Mouse (Mus musculus): Measurements from ENCODE around the gene Slc16a1.
"Not testable (repeated sequence)": the region's sequence is repeated elsewhere in the genome, so short reads cannot be mapped to it uniquely, and the experiment has no call there.

Gene Slc16a1

GRCm38 (mm10) chr3:104677781-104678180 lies 39.3 kb downstream of the Slc16a1 start:
- DNase-seq, result no peak

GRCm38 (mm10) chr3:104678826-104679225 lies 40.4 kb downstream of the Slc16a1 start:
- DNase-seq, result no peak

GRCm38 (mm10) chr3:104682671-104683504 lies 44.4 kb downstream of the Slc16a1 start:
- peak; percentile 10 to 56 for DNase-seq

GRCm38 (mm10) chr3:104700751-104701335 lies 62.4 kb downstream of the Slc16a1 start:
- peak; percentile 50 to 72 for DNase-seq

GRCm38 (mm10) chr3:104701761-104702160 lies 63.3 kb downstream of the Slc16a1 start:
- no peak for DNase-seq

- no peak for DNase-seq
Observed at GRCm38 (mm10) chr3:104703941-104704340, 65.5 kb downstream of the Slc16a1 start.

GRCm38 (mm10) chr3:104706446-104706845 lies 68.0 kb downstream of the Slc16a1 start:
- no peak for DNase-seq

GRCm38 (mm10) chr3:104706951-104707771 lies 68.7 kb downstream of the Slc16a1 start:
- not testable (repeated sequence) for DNase-seq

- DNase-seq, result not testable (repeated sequence)
Observed at GRCm38 (mm10) chr3:104707772-104708144, 69.3 kb downstream of the Slc16a1 start.
